Mouse (Mus musculus) neural tube, embryonic 14.5 days (tissue): Measurements from ENCODE around the gene Syngr4. TPM values are rescaled to one million over a fixed set of nuclear protein-coding genes. Genes with fewer than 3 reads are reported as not detected.

Experiments used
- ATAC-seq: fragments of 200-750 bp; cut with Nextera tagmentation; 2 replicates; pipeline ENCODE4 v1.8.0; 2017; ENCODE audit warnings: low read depth, mild to moderate bottlenecking, moderate TSS enrichment, moderate library complexity
- H3K27ac ChIP-seq: fragments of 300-500 bp; sonication (generic); 2 replicates; pipeline ENCODE4 v1.5.1; 2014; ENCODE audit warnings: low read depth, mild to moderate bottlenecking, control low read depth, low read length, moderate library complexity, mixed read lengths
- H3K27me3 ChIP-seq: fragments of 300-500 bp; sonication (generic); 2 replicates; pipeline ENCODE4 v1.6.1; 2014; ENCODE audit warnings: low read length; ENCODE audit not compliant: control insufficient read depth, insufficient read depth
- H3K36me3 ChIP-seq: fragments of 300-500 bp; sonication (generic); 2 replicates; pipeline ENCODE4 v1.6.1; 2014; ENCODE audit warnings: low read length, mixed read lengths; ENCODE audit not compliant: control insufficient read depth, insufficient read depth
- H3K4me1 ChIP-seq: fragments of 300-500 bp; sonication (generic); 2 replicates; pipeline ENCODE4 v1.6.1; 2014; ENCODE audit warnings: low read length; ENCODE audit not compliant: control insufficient read depth, insufficient read depth
- H3K4me2 ChIP-seq: fragments of 300-500 bp; sonication (generic); 2 replicates; pipeline ENCODE4 v1.6.1; 2014; ENCODE audit warnings: mild to moderate bottlenecking, low read depth, low read length, control low read depth
- H3K4me3 ChIP-seq: fragments of 300-500 bp; sonication (generic); 2 replicates; pipeline ENCODE4 v1.5.1; 2014; ENCODE audit warnings: low read depth, low read length, control low read depth, mixed read lengths
- H3K9ac ChIP-seq: fragments of 300-500 bp; sonication (generic); replicated peaks from 2 replicates; pipeline ENCODE4 v1.6.1; 2014; ENCODE audit warnings: low read depth, mild to moderate bottlenecking, control low read depth, low read length, mixed read lengths
- H3K9me3 ChIP-seq: fragments of 300-500 bp; sonication (generic); 2 replicates; pipeline ENCODE4 v1.6.1; 2016; ENCODE audit warnings: low read length; ENCODE audit not compliant: control insufficient read depth
- WGBS: fragments of 180-500 bp; shearing (Covaris S2); extraction: QIAGEN DNeasy Blood & Tissue Kit; methylation state at CpG from one replicate; pipeline ENCODE4 v1.1.7; 2014; 5-methylcytosine and 5-hydroxymethylcytosine counted together
- polyA plus RNA-seq: library from polyadenylated mRNA; unstranded; fragments of >200 nt; fragmentation: Nextera tagmentation; extraction: Ambion mirVana; gene quantifications from 2 replicates; pipeline ENCODE4 v1.2.1, GENCODE M21; 2014

Syngr4 gene
- polyA plus RNA-seq, 1 experiment from 2014 or later, result not detected

- ATAC-seq, result no peak
- WGBS, result 95% methylated on average over 7 of the region's 7 CpGs
- H3K9ac ChIP-seq, result no peak overlapping the region
These were observed 19.6 kb downstream of the Syngr4 start for GRCm38 (mm10) chr7:45876895-45877294.

GRCm38 (mm10) chr7:45873061-45873947 lies 23.2 kb downstream of the Syngr4 start:
- ATAC-seq, result peak; percentile 22; the same call in 1 of the 2 replicates
- Histone ChIP-seq H3K36me3 (peaks cover 29% of the 10 kb centered on the region), H3K9ac (peak overlapping the region; percentile 77), H3K27me3 (no peaks in the 10 kb centered on the region), H3K4me3 (peak overlapping the region; percentile 68), H3K27ac (peak overlapping the region; percentile 74), H3K9me3 (no peaks in the 10 kb centered on the region), H3K4me2 (peak overlapping the region; percentile 82), H3K4me1 (peaks cover 28% of the 10 kb centered on the region)
- 4% methylated on average over 28 of the region's 28 CpGs for WGBS

More at GRCm38 (mm10) chr7:45876895-45877294, 19.6 kb downstream of the Syngr4 start:
- no peaks in the 10 kb centered on the region for H3K27me3 ChIP-seq
- H3K4me1 ChIP-seq, result peaks cover 15% of the 10 kb centered on the region
- H3K9me3 ChIP-seq, result no peaks in the 10 kb centered on the region
- no peak overlapping the region for H3K4me2 ChIP-seq
- H3K27ac ChIP-seq, result no peak overlapping the region
- H3K36me3 ChIP-seq, result peaks cover 52% of the 10 kb centered on the region
- H3K4me3 ChIP-seq, result no peak overlapping the region

GRCm38 (mm10) chr7:45872624-45873023 lies 23.9 kb downstream of the Syngr4 start, which contains the start of gene Kdelr1:
Gene Kdelr1 (plus strand): TSS chr7:45872772.
- peak within 1 kb of the TSS; percentile 68 for H3K4me3 ChIP-seq
- H3K36me3 ChIP-seq, result peaks cover 26% of the 10 kb centered on the region
- H3K4me1 ChIP-seq, result peaks cover 34% of the 10 kb centered on the region

GRCm38 (mm10) chr7:45870282-45871058 lies 26.0 kb downstream of the Syngr4 start:
- ATAC-seq, result peak; percentile 20; the same call in 1 of the 2 replicates
- H3K9me3 ChIP-seq, result no peaks in the 10 kb centered on the region
- H3K36me3 ChIP-seq, result peaks cover 9% of the 10 kb centered on the region
- H3K27ac ChIP-seq, result peak overlapping the region; percentile 52
- peak overlapping the region; percentile 60 for H3K4me2 ChIP-seq
- H3K4me3 ChIP-seq, result peak overlapping the region; percentile 42
- peaks cover 4% of the 10 kb centered on the region; the same call in 1 of the 2 replicates for H3K27me3 ChIP-seq
- peaks cover 36% of the 10 kb centered on the region for H3K4me1 ChIP-seq
- peak overlapping the region; percentile 56 for H3K9ac ChIP-seq
- 2% methylated on average over 29 of the region's 30 CpGs for WGBS

More at GRCm38 (mm10) chr7:45872624-45873023, 23.9 kb downstream of the Syngr4 start, which contains the start of gene Kdelr1:
- Histone ChIP-seq H3K9ac (peak within 1 kb of the TSS; percentile 77), H3K27ac (peak within 1 kb of the TSS; percentile 74), H3K27me3 (no peaks in the 10 kb centered on the region), H3K4me2 (peak within 1 kb of the TSS; percentile 82), H3K9me3 (no peaks in the 10 kb centered on the region)
- WGBS, result under 1% methylated on average over 18 of the region's 18 CpGs
- peak; percentile 73 for ATAC-seq

- Histone ChIP-seq H3K9ac (peak overlapping the region; percentile 56), H3K4me2 (peak overlapping the region; percentile 60), H3K9me3 (no peaks in the 10 kb centered on the region), H3K27ac (no peak overlapping the region), H3K36me3 (peaks cover 5% of the 10 kb centered on the region), H3K27me3 (peaks cover 4% of the 10 kb centered on the region; the same call in 1 of the 2 replicates), H3K4me1 (peaks cover 34% of the 10 kb centered on the region), H3K4me3 (peak overlapping the region; percentile 42)
- WGBS, result under 1% methylated on average over 12 of the region's 14 CpGs
- ATAC-seq, result no peak
These were observed 26.7 kb downstream of the Syngr4 start for GRCm38 (mm10) chr7:45869787-45870186.

- Histone ChIP-seq H3K4me2 (peak overlapping the region; percentile 60), H3K4me1 (peaks cover 28% of the 10 kb centered on the region), H3K4me3 (peak overlapping the region; percentile 42), H3K27me3 (peaks cover 4% of the 10 kb centered on the region; the same call in 1 of the 2 replicates), H3K27ac (no peak overlapping the region; the same call in 1 of the 2 replicates), H3K9ac (peak overlapping the region; percentile 56; the same call in 1 of the 2 replicates), H3K36me3 (no peaks in the 10 kb centered on the region), H3K9me3 (no peaks in the 10 kb centered on the region)
- 8% methylated on average over 8 of the region's 8 CpGs for WGBS
- ATAC-seq, result no peak
These were observed 27.3 kb downstream of the Syngr4 start for GRCm38 (mm10) chr7:45869107-45869670.

- Histone ChIP-seq H3K4me3 (peak overlapping the region; percentile 63; the same call in 1 of the 2 replicates), H3K9ac (peak overlapping the region; percentile 17), H3K4me2 (peak overlapping the region; percentile 60), H3K36me3 (no peaks in the 10 kb centered on the region), H3K27me3 (peaks cover 4% of the 10 kb centered on the region; the same call in 1 of the 2 replicates), H3K27ac (no peak overlapping the region), H3K9me3 (no peaks in the 10 kb centered on the region), H3K4me1 (peaks cover 21% of the 10 kb centered on the region)
- ATAC-seq, result no peak
- 6% methylated on average over 2 of the region's 2 CpGs for WGBS
These were observed 28.6 kb downstream of the Syngr4 start for GRCm38 (mm10) chr7:45867871-45868270.
